Comparison of ENCODE assay signal across 13 mouse cellular contexts in genomic region chr7:34266421-34266820, GRCm38 (mm10). TPM values are rescaled to one million over a fixed set of nuclear protein-coding genes. Genes with fewer than 3 reads are reported as not detected.
A peak's percentile ranks its signal among the peaks of the same experiment; 100 is the strongest.
DNase-seq lines count a peak whose midpoint lies in the region; ATAC-seq and TF ChIP-seq lines count a peak whose summit lies in the region.
"Had no signal": no experiment of that assay in that cellular context is flagged by ENCODE, and none has a peak within 500 bp of the region (broad histone marks: within the 10 kb centered on the region; RNA-seq: fewer than 3 reads in every experiment).

No protein-coding gene starts in this region.

- no peaks in the 10 kb centered on the region for H3K9me3 ChIP-seq in hindbrain, embryonic 13.5 days
- H3K9me3 ChIP-seq in hindbrain, embryonic 10.5 days, result no peaks in the 10 kb centered on the region
- no peaks in the 10 kb centered on the region for H3K9me3 ChIP-seq in lung, postnatal 0 days (ENCODE audit: low read length)
- H3K9me3 ChIP-seq in heart, embryonic 13.5 days, result no peaks in the 10 kb centered on the region
- H3K9me3 ChIP-seq: limb, embryonic 15.5 days; neural tube, embryonic 15.5 days had no signal

- no peaks in the 10 kb centered on the region for H3K27me3 ChIP-seq in hindbrain, embryonic 13.5 days
- no peaks in the 10 kb centered on the region for H3K27me3 ChIP-seq in hindbrain, embryonic 10.5 days (ENCODE audit: insufficient read depth, poor library complexity, severe bottlenecking)
- H3K27me3 ChIP-seq in lung, postnatal 0 days (replicated peaks; ENCODE audit: insufficient read depth, low read length), result no peaks in the 10 kb centered on the region
- H3K27me3 ChIP-seq in heart, embryonic 13.5 days (replicated peaks), result no peaks in the 10 kb centered on the region
- H3K27me3 ChIP-seq: limb, embryonic 15.5 days; neural tube, embryonic 15.5 days had no signal

- no peak for DNase-seq in hindbrain, embryonic 10.5 days (ENCODE audit: low spot score)
- peak; percentile 20 for DNase-seq in lung, postnatal 0 days (ENCODE audit: low spot score)
- DNase-seq in lung, postnatal 25 days (ENCODE audit: low spot score), result no peak
- DNase-seq in retina, postnatal 7 days (ENCODE audit: low read depth, low spot score), result peak; percentile 13
- no peak for DNase-seq in adipocyte (ENCODE audit: low spot score)

- TF ChIP-seq EP300 in lung, postnatal 0 days (IDR thresholded peaks at IDR 0.05), result no peak

- peak overlapping the region; percentile 52; the same call in 1 of the 2 replicates for H3K27ac ChIP-seq in hindbrain, embryonic 13.5 days
- H3K27ac ChIP-seq in hindbrain, embryonic 10.5 days, result no peak overlapping the region
- H3K27ac ChIP-seq in lung, postnatal 0 days (ENCODE audit: low read length), result peak overlapping the region; percentile 72
- peak overlapping the region; percentile 70 for H3K27ac ChIP-seq in heart, embryonic 13.5 days (replicated peaks)
- H3K27ac ChIP-seq: limb, embryonic 15.5 days; macrophage; neural tube, embryonic 15.5 days had no signal

- H3K4me2 ChIP-seq in hindbrain, embryonic 13.5 days, result no peak overlapping the region
- H3K4me2 ChIP-seq in lung, postnatal 0 days (replicated peaks; ENCODE audit: low read depth, low read length), result no peak overlapping the region
- peak overlapping the region; percentile 26; the same call in 1 of the 2 replicates for H3K4me2 ChIP-seq in heart, embryonic 13.5 days
- H3K4me2 ChIP-seq: limb, embryonic 15.5 days; neural tube, embryonic 15.5 days had no signal

- H3K4me3 ChIP-seq in hindbrain, embryonic 13.5 days, result no peak overlapping the region
- no peak overlapping the region for H3K4me3 ChIP-seq in hindbrain, embryonic 10.5 days
- H3K4me3 ChIP-seq in lung, postnatal 0 days (ENCODE audit: low read depth, low read length), result no peak overlapping the region
- no peak overlapping the region for H3K4me3 ChIP-seq in heart, embryonic 13.5 days
- H3K4me3 ChIP-seq: erythroblast, embryonic 14.5 days; limb, embryonic 15.5 days; neural tube, embryonic 15.5 days had no signal

- H3K36me3 ChIP-seq in hindbrain, embryonic 13.5 days, result peaks cover 20% of the 10 kb centered on the region
- H3K36me3 ChIP-seq in hindbrain, embryonic 10.5 days, result peaks cover 26% of the 10 kb centered on the region
- H3K36me3 ChIP-seq in lung, postnatal 0 days (ENCODE audit: insufficient read depth, low read length), result peaks cover 4% of the 10 kb centered on the region; the same call in 1 of the 2 replicates
- peaks cover 23% of the 10 kb centered on the region for H3K36me3 ChIP-seq in heart, embryonic 13.5 days

- H3K4me1 ChIP-seq in hindbrain, embryonic 13.5 days (replicated peaks), result 0 out of 2 replicates have a peak, but pooled peaks cover 3% of the 10 kb centered on the region
- no peaks in the 10 kb centered on the region for H3K4me1 ChIP-seq in hindbrain, embryonic 10.5 days (replicated peaks)
- peaks cover 6% of the 10 kb centered on the region; the same call in 1 of the 2 replicates for H3K4me1 ChIP-seq in lung, postnatal 0 days (ENCODE audit: insufficient read depth, low read depth, low read length)
- peaks cover 56% of the 10 kb centered on the region for H3K4me1 ChIP-seq in heart, embryonic 13.5 days

- no peak for ATAC-seq in hindbrain, embryonic 13.5 days (ENCODE audit: low FRiP score)
- no peak for ATAC-seq in lung, postnatal 0 days
- ATAC-seq in heart, embryonic 13.5 days (ENCODE audit: extremely low read depth, insufficient number of reproducible peaks, low FRiP score, low TSS enrichment), result no peak
- no peak for ATAC-seq in cerebellum, adult (ENCODE audit: insufficient number of reproducible peaks, low FRiP score, low TSS enrichment)
- ATAC-seq: midbrain, embryonic 16.5 days had no signal

- H3K9ac ChIP-seq in hindbrain, embryonic 13.5 days, result no peak overlapping the region; the same call in 1 of the 2 replicates
- 0 out of 2 replicates have a peak overlapping the region, but pooled peaks have one; percentile 29 for H3K9ac ChIP-seq in lung, postnatal 0 days (replicated peaks; ENCODE audit: low read depth)
- peak overlapping the region; percentile 45; the same call in 1 of the 2 replicates for H3K9ac ChIP-seq in heart, embryonic 13.5 days
- H3K9ac ChIP-seq: limb, embryonic 15.5 days; neural tube, embryonic 15.5 days had no signal

- no peak for TF ChIP-seq CTCF in lung, postnatal 0 days (IDR thresholded peaks at IDR 0.05)

RNA-seq across cellular contexts. Expression of gene Gm6096, which starts 15.6 kb away (rescaled TPM):
- not detected in 2 replicates for polyA plus RNA-seq in hindbrain, embryonic 13.5 days (2015; fragmentation: Nextera tagmentation; extraction: Ambion mirVana)
- not detected in 2 replicates for polyA plus RNA-seq in hindbrain, embryonic 10.5 days (2016; fragmentation: Nextera tagmentation; extraction: Ambion mirVana)
- polyA plus RNA-seq in lung, postnatal 0 days (2015; fragmentation: Nextera tagmentation; extraction: Ambion mirVana), result not detected in 2 replicates
- polyA plus RNA-seq in heart, embryonic 13.5 days (2015; fragmentation: Nextera tagmentation; extraction: Ambion mirVana), result 0.37 TPM in 1 of 2 replicates, not detected in the other
- polyA plus RNA-seq: erythroblast, embryonic 14.5 days; limb, embryonic 15.5 days; macrophage; midbrain, embryonic 16.5 days; neural tube, embryonic 15.5 days had no signal

RNA-seq across cellular contexts. Expression of gene Gpi1, which starts 36.3 kb away (rescaled TPM):
- 216 TPM in 2 replicates for polyA plus RNA-seq in hindbrain, embryonic 13.5 days (2015; fragmentation: Nextera tagmentation; extraction: Ambion mirVana)
- 313 and 393 TPM in 2 replicates for polyA plus RNA-seq in hindbrain, embryonic 10.5 days (2016; fragmentation: Nextera tagmentation; extraction: Ambion mirVana)
- polyA plus RNA-seq in lung, postnatal 0 days (2015; fragmentation: Nextera tagmentation; extraction: Ambion mirVana), result 122 and 123 TPM in 2 replicates
- polyA plus RNA-seq in heart, embryonic 13.5 days (2015; fragmentation: Nextera tagmentation; extraction: Ambion mirVana), result 702 and 751 TPM in 2 replicates

RNA-seq across cellular contexts. Expression of gene 4931406P16Rik, which starts 46.9 kb away (rescaled TPM):
- 32.1 and 34.4 TPM in 2 replicates for polyA plus RNA-seq in hindbrain, embryonic 13.5 days (2015; fragmentation: Nextera tagmentation; extraction: Ambion mirVana)
- 25.2 and 26.8 TPM in 2 replicates for polyA plus RNA-seq in hindbrain, embryonic 10.5 days (2016; fragmentation: Nextera tagmentation; extraction: Ambion mirVana)
- 54.6 and 57.3 TPM in 2 replicates for polyA plus RNA-seq in lung, postnatal 0 days (2015; fragmentation: Nextera tagmentation; extraction: Ambion mirVana)
- 28.4 and 28.7 TPM in 2 replicates for polyA plus RNA-seq in heart, embryonic 13.5 days (2015; fragmentation: Nextera tagmentation; extraction: Ambion mirVana)

Comparison
In these comparisons a context has a peak if more than half of its experiments do, and no peak if none do; other contexts are left out.
1. DNase-seq: peak in lung, postnatal 0 days (single experiment) and retina, postnatal 7 days (single experiment); none in hindbrain, embryonic 10.5 days (single experiment), lung, postnatal 25 days (single experiment) and adipocyte (single experiment).